Mouse (Mus musculus): ENCODE measurements around the gene Sfxn1. TPM values are rescaled to one million over a fixed set of nuclear protein-coding genes. Genes with fewer than 3 reads are reported as not detected.

Sfxn1 gene
- total and polyA plus RNA-seq, 2 experiments = 26.2 to 63.2 TPM

DNA sequence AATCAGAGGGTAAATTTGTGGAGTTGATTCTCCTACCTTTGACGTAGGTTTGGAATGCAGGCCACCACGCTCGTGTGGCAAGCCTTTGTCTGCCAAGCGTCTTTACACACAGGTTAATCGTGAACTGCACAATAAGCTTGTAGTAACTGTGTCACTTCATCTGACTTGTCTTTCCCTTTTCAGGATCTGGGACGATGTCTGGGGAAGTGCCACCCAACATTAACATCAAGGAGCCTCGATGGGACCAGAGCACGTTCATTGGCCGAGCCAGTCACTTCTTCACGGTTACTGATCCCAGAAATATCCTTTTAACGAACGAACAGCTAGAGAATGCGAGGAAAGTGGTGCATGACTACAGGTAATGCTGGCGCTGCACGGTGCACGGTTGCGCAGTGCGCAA, 13.6 kb downstream of the Sfxn1 start:
- no peak overlapping the region for H3K4me3 ChIP-seq (ENCODE audit: insufficient read depth, low read depth, low read length)
- WGBS = 91% methylated on average over 18 of the region's 18 CpGs
- H3K27me3 ChIP-seq (ENCODE audit: control insufficient read depth, insufficient read depth, low read length) = no peaks in the 10 kb centered on the region
- TF ChIP-seq POLR2A (IDR thresholded peaks at IDR 0.05; ENCODE audit: extremely low read depth, insufficient read depth, low read length) = no peak
- TF ChIP-seq CTCF (IDR thresholded peaks at IDR 0.05; ENCODE audit: low read depth, low read length) = no peak
- no peak overlapping the region for H3K9ac ChIP-seq (ENCODE audit: low read depth, low read length)
- DNase-seq (ENCODE audit: extremely low read depth, low read depth, low spot score) = no peak
- peaks cover 4% of the 10 kb centered on the region for H3K4me1 ChIP-seq (ENCODE audit: control insufficient read depth, insufficient read depth, low read length)
- H3K27ac ChIP-seq (replicated peaks; ENCODE audit: insufficient read depth, low read depth, low read length) = no peak overlapping the region
- H3K36me3 ChIP-seq (ENCODE audit: control insufficient read depth, insufficient read depth, low read length) = peaks cover 42% of the 10 kb centered on the region
- H3K79me2 ChIP-seq (ENCODE audit: control insufficient read depth, insufficient read depth, low read length) = peaks cover 7% of the 10 kb centered on the region; the same call in 1 of the 2 replicates

DNA sequence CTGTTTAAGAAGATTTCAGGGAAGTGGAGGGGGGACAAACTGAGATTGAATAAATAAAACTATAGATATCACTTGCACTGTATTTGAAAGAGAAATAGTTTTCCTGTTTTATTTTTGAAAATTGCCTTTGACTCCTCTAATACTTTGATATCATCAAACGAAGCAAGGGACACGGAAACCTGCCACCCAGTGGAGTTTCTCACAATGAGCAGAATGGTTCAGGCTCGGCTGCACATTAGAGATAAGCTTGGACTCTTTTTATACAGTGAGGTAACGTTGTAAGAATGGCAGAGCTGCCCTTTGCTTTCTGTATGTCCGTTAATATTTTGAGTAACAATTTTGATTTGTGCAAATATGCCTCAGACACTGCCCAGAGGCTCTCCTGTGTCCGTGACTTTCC, 20.1 kb downstream of the Sfxn1 start:
- Histone ChIP-seq H3K27me3 (ENCODE audit: control insufficient read depth, insufficient read depth, low read length) (no peaks in the 10 kb centered on the region), H3K4me3 (ENCODE audit: insufficient read depth, low read depth, low read length) (no peak overlapping the region), H3K4me1 (ENCODE audit: control insufficient read depth, insufficient read depth, low read length) (no peaks in the 10 kb centered on the region), H3K36me3 (ENCODE audit: control insufficient read depth, insufficient read depth, low read length) (peaks cover 68% of the 10 kb centered on the region), H3K9ac (ENCODE audit: low read depth, low read length) (no peak overlapping the region), H3K27ac (replicated peaks; ENCODE audit: insufficient read depth, low read depth, low read length) (no peak overlapping the region), H3K79me2 (ENCODE audit: control insufficient read depth, insufficient read depth, low read length) (no peaks in the 10 kb centered on the region)
- TF ChIP-seq POLR2A (IDR thresholded peaks at IDR 0.05; ENCODE audit: extremely low read depth, insufficient read depth, low read length) (no peak), CTCF (IDR thresholded peaks at IDR 0.05; ENCODE audit: low read depth, low read length) (no peak)
- no peak for DNase-seq (ENCODE audit: extremely low read depth, low read depth, low spot score)
- 87% methylated on average over 6 of the region's 6 CpGs for WGBS

- Histone ChIP-seq H3K4me1 (ENCODE audit: control insufficient read depth, insufficient read depth, low read length) (no peaks in the 10 kb centered on the region; the same call in 1 of the 2 replicates), H3K79me2 (ENCODE audit: control insufficient read depth, insufficient read depth, low read length) (no peaks in the 10 kb centered on the region), H3K36me3 (ENCODE audit: control insufficient read depth, insufficient read depth, low read length) (peaks cover 68% of the 10 kb centered on the region), H3K27ac (replicated peaks; ENCODE audit: insufficient read depth, low read depth, low read length) (no peak overlapping the region), H3K4me3 (ENCODE audit: insufficient read depth, low read depth, low read length) (no peak overlapping the region), H3K27me3 (ENCODE audit: control insufficient read depth, insufficient read depth, low read length) (no peaks in the 10 kb centered on the region), H3K9ac (ENCODE audit: low read depth, low read length) (no peak overlapping the region)
- TF ChIP-seq POLR2A (IDR thresholded peaks at IDR 0.05; ENCODE audit: extremely low read depth, insufficient read depth, low read length) (no peak), CTCF (IDR thresholded peaks at IDR 0.05; ENCODE audit: low read depth, low read length) (no peak)
- WGBS = 88% methylated on average over 4 of the region's 4 CpGs
- no peak for DNase-seq (ENCODE audit: extremely low read depth, low read depth, low spot score)
Observed at GRCm38 (mm10) chr13:54094349-54094748, 22.7 kb downstream of the Sfxn1 start.

GRCm38 (mm10) chr13:54094963-54095362, 23.3 kb downstream of the Sfxn1 start:
- Histone ChIP-seq H3K27ac (replicated peaks; ENCODE audit: insufficient read depth, low read depth, low read length) (no peak overlapping the region), H3K4me3 (ENCODE audit: insufficient read depth, low read depth, low read length) (no peak overlapping the region), H3K9ac (ENCODE audit: low read depth, low read length) (no peak overlapping the region), H3K79me2 (ENCODE audit: control insufficient read depth, insufficient read depth, low read length) (no peaks in the 10 kb centered on the region), H3K36me3 (ENCODE audit: control insufficient read depth, insufficient read depth, low read length) (peaks cover 64% of the 10 kb centered on the region), H3K4me1 (ENCODE audit: control insufficient read depth, insufficient read depth, low read length) (no peaks in the 10 kb centered on the region; the same call in 1 of the 2 replicates), H3K27me3 (ENCODE audit: control insufficient read depth, insufficient read depth, low read length) (no peaks in the 10 kb centered on the region)
- TF ChIP-seq POLR2A (IDR thresholded peaks at IDR 0.05; ENCODE audit: extremely low read depth, insufficient read depth, low read length) = no peak
- no peak for TF ChIP-seq CTCF (IDR thresholded peaks at IDR 0.05; ENCODE audit: low read depth, low read length)
- no peak for DNase-seq (ENCODE audit: extremely low read depth, low read depth, low spot score)
- WGBS = 76% methylated on average over 6 of the region's 6 CpGs

DNA sequence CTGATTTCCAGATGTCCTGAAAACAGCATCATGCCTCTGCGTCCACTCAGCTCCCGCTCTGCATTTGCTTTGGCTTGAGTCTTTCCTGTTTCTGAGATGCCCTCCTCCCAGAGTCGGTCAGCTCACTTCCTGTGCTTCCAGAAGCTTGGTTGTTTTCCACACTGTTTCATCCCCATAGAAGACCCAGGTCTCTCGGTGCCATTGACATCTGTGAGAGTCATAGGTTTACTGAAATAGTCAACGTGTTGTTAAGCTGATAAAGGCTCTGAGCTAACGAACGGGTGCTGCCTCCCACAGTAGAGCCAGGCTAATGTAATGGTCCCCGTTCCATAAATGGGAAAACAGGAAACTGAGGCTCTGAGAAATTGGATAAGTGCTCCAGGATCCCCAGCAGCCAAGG, 24.1 kb downstream of the Sfxn1 start:
- Histone ChIP-seq H3K27me3 (ENCODE audit: control insufficient read depth, insufficient read depth, low read length) (no peaks in the 10 kb centered on the region), H3K9ac (ENCODE audit: low read depth, low read length) (no peak overlapping the region), H3K4me1 (ENCODE audit: control insufficient read depth, insufficient read depth, low read length) (peaks cover 2% of the 10 kb centered on the region), H3K27ac (replicated peaks; ENCODE audit: insufficient read depth, low read depth, low read length) (no peak overlapping the region), H3K4me3 (ENCODE audit: insufficient read depth, low read depth, low read length) (no peak overlapping the region), H3K36me3 (ENCODE audit: control insufficient read depth, insufficient read depth, low read length) (peaks cover 70% of the 10 kb centered on the region), H3K79me2 (ENCODE audit: control insufficient read depth, insufficient read depth, low read length) (no peaks in the 10 kb centered on the region)
- TF ChIP-seq CTCF (IDR thresholded peaks at IDR 0.05; ENCODE audit: low read depth, low read length) (no peak), POLR2A (IDR thresholded peaks at IDR 0.05; ENCODE audit: extremely low read depth, insufficient read depth, low read length) (no peak)
- DNase-seq (ENCODE audit: extremely low read depth, low read depth, low spot score) = no peak
- 82% methylated on average over 8 of the region's 8 CpGs for WGBS

DNA sequence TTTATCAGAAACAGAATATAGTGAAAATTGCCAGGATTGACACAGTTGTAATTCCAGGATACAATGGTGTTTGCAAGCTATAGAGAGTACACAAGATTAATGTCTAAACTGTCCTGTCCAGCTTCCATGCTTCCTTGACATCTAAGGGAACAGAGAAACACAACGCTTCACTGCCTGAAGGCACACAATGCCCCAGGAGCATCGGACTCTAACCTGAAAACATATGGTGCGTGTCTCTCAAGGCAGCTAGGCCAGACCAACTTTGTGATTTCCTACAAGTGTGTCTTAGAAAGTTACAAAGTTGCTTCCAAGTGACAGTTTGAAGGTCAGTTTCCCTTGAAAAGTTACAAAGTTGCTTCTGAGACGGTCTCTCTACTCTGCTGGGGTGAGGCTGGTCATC, 25.6 kb downstream of the Sfxn1 start:
- DNase-seq (ENCODE audit: extremely low read depth, low read depth, low spot score) = no peak
- Histone ChIP-seq H3K9ac (ENCODE audit: low read depth, low read length) (no peak overlapping the region), H3K27ac (replicated peaks; ENCODE audit: insufficient read depth, low read depth, low read length) (no peak overlapping the region), H3K4me3 (ENCODE audit: insufficient read depth, low read depth, low read length) (no peak overlapping the region), H3K4me1 (ENCODE audit: control insufficient read depth, insufficient read depth, low read length) (peaks cover 4% of the 10 kb centered on the region), H3K79me2 (ENCODE audit: control insufficient read depth, insufficient read depth, low read length) (no peaks in the 10 kb centered on the region), H3K27me3 (ENCODE audit: control insufficient read depth, insufficient read depth, low read length) (no peaks in the 10 kb centered on the region), H3K36me3 (ENCODE audit: control insufficient read depth, insufficient read depth, low read length) (peaks cover 67% of the 10 kb centered on the region)
- WGBS = 96% methylated on average over 4 of the region's 4 CpGs
- TF ChIP-seq POLR2A (IDR thresholded peaks at IDR 0.05; ENCODE audit: extremely low read depth, insufficient read depth, low read length) = no peak
- TF ChIP-seq CTCF (IDR thresholded peaks at IDR 0.05; ENCODE audit: low read depth, low read length) = no peak
